Mouse (Mus musculus): ENCODE results near the gene Fgg. TPM values are rescaled to one million over a fixed set of nuclear protein-coding genes. Genes with fewer than 3 reads are reported as not detected.

Fgg gene
- polyA plus RNA-seq, 1 experiment: 0.16 TPM

DNA sequence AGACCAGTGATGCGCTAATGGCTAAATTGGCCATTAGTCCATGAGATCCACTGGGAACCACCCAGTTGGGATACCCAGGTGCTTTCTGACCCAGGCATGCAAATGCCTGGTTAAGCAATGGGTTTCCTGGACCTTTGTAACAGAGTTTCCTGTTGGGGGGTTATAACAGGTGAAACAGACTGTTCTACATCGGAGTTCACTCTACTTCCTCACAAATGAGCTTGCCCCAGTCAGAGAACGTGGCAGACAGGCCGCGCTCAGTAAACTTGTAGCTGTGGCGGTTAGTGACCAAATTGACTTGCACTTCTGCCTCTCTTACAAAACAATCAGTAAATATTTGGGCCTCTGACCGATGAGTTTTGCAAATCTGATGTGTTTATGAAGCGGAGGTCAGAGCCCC, 4.5 kb upstream of the Fgg start:
- DNase-seq (ENCODE audit: low read depth): no peak
- TF ChIP-seq POLR2A (IDR thresholded peaks at IDR 0.05; ENCODE audit: borderline replicate concordance, extremely low read depth, insufficient read depth, insufficient read length, poor library complexity, severe bottlenecking): no peak
- no peak for TF ChIP-seq CTCF (IDR thresholded peaks at IDR 0.05; ENCODE audit: borderline replicate concordance, extremely low read depth, insufficient read depth, insufficient read length)

DNA sequence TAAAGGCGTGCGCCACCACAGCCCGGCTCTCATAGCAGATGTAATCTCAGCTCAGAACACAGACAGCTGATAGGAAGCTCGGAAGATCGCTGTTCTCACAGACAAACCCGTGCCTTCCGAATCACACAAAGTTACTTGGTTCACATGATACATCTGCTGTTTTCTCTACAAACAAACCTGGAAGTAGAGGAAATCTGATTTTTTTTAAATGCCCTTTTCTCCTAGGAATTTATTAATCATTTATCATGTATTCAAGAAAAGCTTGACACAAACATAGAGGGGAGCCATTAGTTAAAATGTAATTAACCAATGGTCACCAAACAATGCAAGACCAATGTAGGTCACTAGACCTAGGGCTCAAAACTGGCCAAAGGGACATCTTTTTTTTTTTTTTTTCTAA, 2.7 kb upstream of the Fgg start:
- TF ChIP-seq CTCF (IDR thresholded peaks at IDR 0.05; ENCODE audit: borderline replicate concordance, extremely low read depth, insufficient read depth, insufficient read length): no peak
- TF ChIP-seq POLR2A (IDR thresholded peaks at IDR 0.05; ENCODE audit: borderline replicate concordance, extremely low read depth, insufficient read depth, insufficient read length, poor library complexity, severe bottlenecking): no peak
- no peak for DNase-seq (ENCODE audit: low read depth)

DNA sequence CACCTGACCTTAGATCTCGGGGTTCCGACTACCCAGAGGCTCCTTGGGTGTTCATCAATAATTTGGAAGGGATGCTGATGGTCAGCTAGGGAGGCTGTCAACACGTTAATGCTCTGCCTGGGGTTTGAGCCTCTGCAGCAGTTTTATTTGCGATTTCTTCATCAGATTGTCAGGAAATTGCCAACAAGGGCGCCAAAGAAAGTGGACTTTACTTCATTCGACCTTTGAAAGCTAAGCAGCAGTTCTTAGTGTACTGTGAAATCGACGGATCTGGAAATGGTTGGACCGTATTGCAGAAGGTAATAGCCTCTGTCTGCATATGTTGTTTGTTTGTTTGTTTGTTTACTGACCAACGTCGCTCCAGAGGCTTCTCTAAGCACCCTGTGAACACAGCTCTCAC, 2.8 kb downstream of the Fgg start:
- DNase-seq (ENCODE audit: low read depth): no peak
- TF ChIP-seq POLR2A (IDR thresholded peaks at IDR 0.05; ENCODE audit: borderline replicate concordance, extremely low read depth, insufficient read depth, insufficient read length, poor library complexity, severe bottlenecking) (no peak), CTCF (IDR thresholded peaks at IDR 0.05; ENCODE audit: borderline replicate concordance, extremely low read depth, insufficient read depth, insufficient read length) (no peak)

DNA sequence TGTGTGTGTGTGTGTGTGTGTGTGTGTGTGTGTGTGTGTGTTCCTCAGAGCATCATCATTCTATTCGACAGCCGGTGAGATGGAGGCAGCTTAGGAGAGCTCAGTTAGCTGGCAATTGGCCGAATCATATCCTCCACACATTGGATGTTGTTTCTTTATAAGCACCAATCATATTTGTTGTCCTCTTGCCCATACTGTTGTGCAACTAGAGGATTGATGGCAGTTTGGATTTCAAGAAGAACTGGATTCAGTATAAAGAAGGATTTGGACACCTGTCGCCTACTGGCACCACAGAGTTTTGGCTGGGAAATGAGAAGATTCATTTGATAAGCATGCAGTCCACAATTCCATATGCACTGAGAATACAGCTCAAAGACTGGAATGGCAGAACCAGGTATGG, 3.6 kb downstream of the Fgg start:
- no peak for TF ChIP-seq POLR2A (IDR thresholded peaks at IDR 0.05; ENCODE audit: borderline replicate concordance, extremely low read depth, insufficient read depth, insufficient read length, poor library complexity, severe bottlenecking)
- no peak for TF ChIP-seq CTCF (IDR thresholded peaks at IDR 0.05; ENCODE audit: borderline replicate concordance, extremely low read depth, insufficient read depth, insufficient read length)
- DNase-seq (ENCODE audit: low read depth): no peak

DNA sequence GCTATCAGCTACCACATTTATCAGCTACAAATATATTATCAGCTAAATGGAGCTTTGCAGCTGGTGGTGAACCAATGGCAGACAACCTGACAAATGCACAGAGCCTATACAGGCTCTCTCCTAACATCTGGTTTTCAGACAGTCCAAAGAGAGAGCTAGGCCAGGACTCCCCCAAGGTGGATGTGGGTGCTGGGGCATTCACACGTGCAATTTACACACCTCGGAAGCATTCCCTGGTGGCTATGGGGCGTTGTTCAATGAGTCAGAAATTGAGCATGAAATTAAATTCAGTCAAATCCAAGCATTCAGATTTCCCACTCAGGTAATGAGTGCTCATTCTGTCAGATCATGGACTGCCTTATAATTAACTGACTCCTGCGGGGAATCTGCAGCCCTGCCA, 4.0 kb downstream of the Fgg start:
- DNase-seq (ENCODE audit: low read depth): peak; percentile 25
- no peak for TF ChIP-seq CTCF (IDR thresholded peaks at IDR 0.05; ENCODE audit: borderline replicate concordance, extremely low read depth, insufficient read depth, insufficient read length)
- no peak for TF ChIP-seq POLR2A (IDR thresholded peaks at IDR 0.05; ENCODE audit: borderline replicate concordance, extremely low read depth, insufficient read depth, insufficient read length, poor library complexity, severe bottlenecking)

DNA sequence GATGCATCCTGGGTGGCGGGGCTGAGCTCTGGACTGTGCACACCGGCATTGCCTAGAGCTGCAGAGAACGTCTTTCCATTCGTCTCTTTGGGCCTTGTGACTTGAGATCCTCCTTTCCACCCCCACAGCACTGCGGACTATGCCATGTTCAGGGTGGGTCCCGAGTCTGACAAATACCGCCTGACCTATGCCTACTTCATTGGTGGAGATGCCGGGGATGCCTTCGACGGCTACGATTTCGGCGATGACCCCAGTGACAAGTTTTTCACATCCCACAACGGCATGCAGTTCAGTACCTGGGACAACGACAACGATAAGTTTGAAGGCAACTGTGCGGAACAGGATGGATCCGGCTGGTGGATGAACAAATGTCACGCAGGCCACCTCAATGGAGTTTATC, 5.1 kb downstream of the Fgg start:
- TF ChIP-seq POLR2A (IDR thresholded peaks at IDR 0.05; ENCODE audit: borderline replicate concordance, extremely low read depth, insufficient read depth, insufficient read length, poor library complexity, severe bottlenecking) (no peak), CTCF (IDR thresholded peaks at IDR 0.05; ENCODE audit: borderline replicate concordance, extremely low read depth, insufficient read depth, insufficient read length) (no peak)
- DNase-seq (ENCODE audit: low read depth): no peak

DNA sequence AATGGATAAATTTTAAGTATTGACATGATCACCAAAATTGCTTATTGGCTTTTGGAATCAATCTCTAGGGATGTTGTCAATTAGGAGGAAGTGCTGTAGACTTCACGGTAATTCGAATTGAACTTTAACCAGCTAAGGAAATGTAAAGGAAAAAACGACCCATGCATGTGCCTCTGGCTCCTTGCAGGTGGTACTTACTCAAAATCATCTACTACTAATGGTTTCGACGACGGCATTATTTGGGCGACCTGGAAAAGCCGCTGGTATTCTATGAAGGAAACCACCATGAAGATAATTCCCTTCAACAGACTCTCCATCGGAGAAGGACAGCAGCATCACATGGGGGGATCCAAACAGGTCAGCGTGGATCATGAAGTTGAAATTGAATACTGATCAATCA, 6.4 kb downstream of the Fgg start:
- no peak for TF ChIP-seq CTCF (IDR thresholded peaks at IDR 0.05; ENCODE audit: borderline replicate concordance, extremely low read depth, insufficient read depth, insufficient read length)
- TF ChIP-seq POLR2A (IDR thresholded peaks at IDR 0.05; ENCODE audit: borderline replicate concordance, extremely low read depth, insufficient read depth, insufficient read length, poor library complexity, severe bottlenecking): no peak
- no peak for DNase-seq (ENCODE audit: low read depth)

DNA sequence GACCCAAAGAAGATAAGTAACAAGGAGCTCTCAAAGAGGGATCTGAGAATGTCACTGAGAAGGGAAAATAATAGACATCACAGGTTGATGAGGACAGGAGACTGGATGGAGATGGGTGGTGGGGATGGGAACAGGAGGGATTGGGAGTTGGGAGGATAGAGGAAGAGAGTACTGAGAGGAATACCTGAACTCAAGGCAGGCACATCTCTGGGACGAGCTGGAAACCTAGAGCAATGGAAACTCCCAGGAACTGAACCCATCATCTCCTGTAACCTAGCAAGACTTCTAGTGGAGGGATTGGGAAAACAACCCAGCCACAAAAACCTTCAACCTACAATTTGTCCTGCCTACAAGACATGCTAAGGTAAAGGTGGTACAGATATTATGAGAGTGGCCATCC, 8.7 kb downstream of the Fgg start:
- no peak for TF ChIP-seq CTCF (IDR thresholded peaks at IDR 0.05; ENCODE audit: borderline replicate concordance, extremely low read depth, insufficient read depth, insufficient read length)
- DNase-seq (ENCODE audit: low read depth): no peak

DNA sequence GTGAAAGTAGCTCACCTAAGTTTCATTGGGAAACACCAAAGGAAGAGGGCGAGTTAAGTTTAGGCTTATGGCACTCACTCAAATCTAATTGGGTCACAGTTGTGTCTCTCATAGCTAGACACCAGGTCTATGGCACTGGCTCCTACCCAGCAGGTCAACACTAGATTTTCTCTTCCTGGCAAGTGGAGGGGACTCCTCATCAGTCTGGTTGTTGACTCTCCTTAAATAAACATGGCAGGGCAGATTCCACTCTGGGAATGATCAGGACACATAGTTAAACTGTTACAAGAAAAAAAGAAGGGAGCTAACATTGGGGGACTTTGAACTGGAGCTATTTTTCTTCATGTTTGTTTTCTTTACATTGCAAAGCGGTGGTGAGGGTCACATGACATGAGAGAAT, 12.9 kb downstream of the Fgg start:
- TF ChIP-seq CTCF (IDR thresholded peaks at IDR 0.05; ENCODE audit: borderline replicate concordance, extremely low read depth, insufficient read depth, insufficient read length): no peak
- TF ChIP-seq POLR2A (IDR thresholded peaks at IDR 0.05; ENCODE audit: borderline replicate concordance, extremely low read depth, insufficient read depth, insufficient read length, poor library complexity, severe bottlenecking): no peak
- no peak for DNase-seq (ENCODE audit: low read depth)

DNA sequence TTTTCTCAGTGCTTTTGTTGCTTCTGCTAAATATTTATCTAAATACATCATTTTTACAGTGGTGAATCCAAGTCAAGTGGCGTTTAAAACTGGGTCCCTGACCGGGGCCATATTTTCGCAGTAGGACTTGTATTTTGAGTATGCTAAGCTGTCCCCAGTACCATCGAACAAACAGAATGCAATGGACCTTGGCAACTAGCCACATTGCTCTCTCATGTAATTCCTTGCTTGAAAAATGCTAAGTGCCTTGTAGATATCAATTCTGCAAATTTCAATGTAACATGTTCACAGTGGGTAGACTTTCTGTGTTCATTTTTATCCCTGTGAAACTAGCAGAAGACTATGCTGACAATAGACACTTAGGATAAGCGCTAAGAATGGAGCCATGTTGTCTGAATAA, 13.7 kb downstream of the Fgg start:
- no peak for DNase-seq (ENCODE audit: low read depth)
- no peak for TF ChIP-seq CTCF (IDR thresholded peaks at IDR 0.05; ENCODE audit: borderline replicate concordance, extremely low read depth, insufficient read depth, insufficient read length)

DNA sequence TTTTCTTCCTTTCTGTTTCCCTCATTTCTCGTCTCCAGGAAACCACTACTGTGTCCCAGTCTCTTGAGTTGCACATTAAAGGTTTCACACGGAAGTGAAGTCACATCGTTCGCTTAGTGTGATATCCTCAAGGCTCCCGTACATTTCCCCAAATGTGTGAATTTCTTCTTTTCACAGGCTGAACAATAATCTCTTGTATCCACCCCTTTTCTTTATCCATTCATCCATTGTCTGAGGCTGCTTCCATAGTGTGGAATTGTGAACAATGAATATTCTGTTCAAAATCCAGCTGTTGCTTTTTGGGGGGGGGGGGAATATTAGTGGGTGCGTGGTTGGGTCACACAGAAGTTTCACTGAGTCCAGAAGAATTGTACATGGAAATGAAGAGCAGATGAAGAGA, 17.5 kb downstream of the Fgg start:
- no peak for DNase-seq (ENCODE audit: low read depth)
- TF ChIP-seq POLR2A (IDR thresholded peaks at IDR 0.05; ENCODE audit: borderline replicate concordance, extremely low read depth, insufficient read depth, insufficient read length, poor library complexity, severe bottlenecking) (no peak), CTCF (IDR thresholded peaks at IDR 0.05; ENCODE audit: borderline replicate concordance, extremely low read depth, insufficient read depth, insufficient read length) (no peak)

DNA sequence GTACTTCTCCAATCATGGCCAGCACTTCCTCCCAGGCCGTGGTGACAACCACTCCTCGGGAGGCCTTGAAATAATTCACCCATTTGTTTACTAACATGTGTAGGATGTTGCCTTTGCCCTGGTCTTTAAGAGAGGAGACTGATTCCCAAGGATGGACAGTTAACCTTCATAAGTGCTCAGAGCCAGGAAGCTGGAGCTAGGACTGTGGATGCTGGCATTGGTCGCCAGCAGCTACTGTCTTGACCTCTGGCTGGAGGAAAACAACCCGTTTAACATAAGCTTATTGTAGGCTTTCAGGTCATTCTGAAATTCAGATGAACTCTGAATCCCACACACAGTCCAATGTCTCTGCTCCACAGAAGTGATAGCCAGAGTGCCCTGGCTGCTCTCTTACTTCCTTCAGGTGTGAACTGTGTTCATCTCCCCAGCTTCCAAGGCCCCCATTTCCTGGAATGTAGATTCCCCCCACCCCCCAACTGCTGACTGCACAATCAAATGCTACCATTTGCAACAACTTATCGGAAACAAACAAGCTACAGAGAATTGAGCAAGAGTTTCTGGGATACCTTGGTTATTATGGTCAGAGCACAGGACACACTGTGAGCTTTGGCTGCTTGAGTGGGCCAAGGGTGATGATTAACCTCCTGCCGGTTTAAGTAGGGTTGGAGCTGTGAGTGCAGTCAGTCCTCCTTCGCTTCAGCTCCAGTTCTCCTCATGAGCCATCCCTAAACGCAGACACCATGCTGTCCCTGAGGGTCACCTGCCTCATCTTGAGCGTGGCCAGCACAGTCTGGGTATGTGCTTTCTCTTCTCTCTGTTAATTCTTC, 18.2 kb downstream of the Fgg start, which contains the start of gene Fga:
Fga (plus strand) TSS at position 602 of the 827 bp plus-strand sequence.
- TF ChIP-seq POLR2A (IDR thresholded peaks at IDR 0.05; ENCODE audit: borderline replicate concordance, extremely low read depth, insufficient read depth, insufficient read length, poor library complexity, severe bottlenecking): no peak
- no peak for TF ChIP-seq CTCF (IDR thresholded peaks at IDR 0.05; ENCODE audit: borderline replicate concordance, extremely low read depth, insufficient read depth, insufficient read length)
- DNase-seq (ENCODE audit: low read depth): no peak

All from brain, embryonic 14.5 days (tissue).